Mouse (Mus musculus) stomach, embryonic 16.5 days (tissue): ENCODE data around the gene Lum. TPM values are rescaled to one million over a fixed set of nuclear protein-coding genes. Genes with fewer than 3 reads are reported as not detected.
A peak's percentile ranks its signal among the peaks of the same experiment; 100 is the strongest.

Source experiments
- ATAC-seq: fragments of 200-750 bp; cut with Nextera tagmentation; 2 replicates; pipeline ENCODE4 v1.8.0; 2017; ENCODE audit warnings: moderate number of reproducible peaks, moderate TSS enrichment; ENCODE audit not compliant: insufficient read depth, low FRiP score
- H3K27ac ChIP-seq: fragments of 300-500 bp; sonication (generic); 2 replicates; pipeline ENCODE4 v1.5.1; 2014; ENCODE audit warnings: low read length
- H3K27me3 ChIP-seq: fragments of 300-500 bp; sonication (generic); 2 replicates; pipeline ENCODE4 v1.6.1; 2014; ENCODE audit warnings: low read length, control low read depth, mixed read lengths; ENCODE audit not compliant: control insufficient read depth, insufficient read depth
- H3K36me3 ChIP-seq: fragments of 300-500 bp; sonication (generic); 2 replicates; pipeline ENCODE4 v1.6.1; 2014; ENCODE audit warnings: low read length; ENCODE audit not compliant: control insufficient read depth, insufficient read depth
- H3K4me1 ChIP-seq: fragments of 300-500 bp; sonication (generic); 2 replicates; pipeline ENCODE4 v1.6.1; 2014; ENCODE audit warnings: low read length, control low read depth, mixed read lengths; ENCODE audit not compliant: control insufficient read depth, insufficient read depth
- H3K4me2 ChIP-seq: fragments of 300-500 bp; sonication (generic); 2 replicates; pipeline ENCODE4 v1.6.1; 2014; ENCODE audit warnings: low read depth, low read length, mixed read lengths
- H3K4me3 ChIP-seq: fragments of 300-500 bp; sonication (generic); replicated peaks from 2 replicates; pipeline ENCODE4 v1.5.1; 2014; ENCODE audit warnings: mild to moderate bottlenecking, low read length
- H3K9ac ChIP-seq: fragments of 300-500 bp; sonication (generic); 2 replicates; pipeline ENCODE4 v1.6.1; 2014; ENCODE audit warnings: low read length
- H3K9me3 ChIP-seq: fragments of 300-500 bp; sonication (generic); replicated peaks from 2 replicates; pipeline ENCODE4 v1.6.1; 2016; ENCODE audit warnings: low read length, control low read depth; ENCODE audit not compliant: control insufficient read depth
- WGBS: fragments of 180-500 bp; shearing (Covaris S2); extraction: QIAGEN DNeasy Blood & Tissue Kit; methylation state at CpG from one replicate; pipeline ENCODE4 v1.1.7; 2014; 5-methylcytosine and 5-hydroxymethylcytosine counted together
- polyA plus RNA-seq: library from polyadenylated mRNA; unstranded; fragments of >200 nt; fragmentation: Nextera tagmentation; extraction: Ambion mirVana; gene quantifications from 2 replicates; pipeline ENCODE4 v1.2.1, GENCODE M21; 2015

Gene Lum
- 301 and 315 TPM in 2 replicates for polyA plus RNA-seq

GRCm38 (mm10) chr10:97564957-97565856 is at the start of gene Lum:
Gene Lum, plus strand, starts transcription at chr10:97565128.
- H3K4me1 ChIP-seq = no peaks in the 10 kb centered on the region
- no peaks in the 10 kb centered on the region for H3K27me3 ChIP-seq
- H3K36me3 ChIP-seq = peaks cover 5% of the 10 kb centered on the region
- WGBS = 40% methylated on average over 10 of the region's 10 CpGs
- peak; percentile 64; the same call in 1 of the 2 replicates for ATAC-seq
- no peaks in the 10 kb centered on the region for H3K9me3 ChIP-seq
- peak within 1 kb of the TSS; percentile 87 for H3K27ac ChIP-seq
- H3K4me3 ChIP-seq = peak within 1 kb of the TSS; percentile 35
- peak within 1 kb of the TSS; percentile 43 for H3K4me2 ChIP-seq
- H3K9ac ChIP-seq = peak within 1 kb of the TSS; percentile 58

GRCm38 (mm10) chr10:97523366-97523765 is 41.6 kb upstream of the Lum start:
- Histone ChIP-seq H3K9ac (no peak overlapping the region), H3K4me1 (no peaks in the 10 kb centered on the region), H3K27ac (no peak overlapping the region), H3K4me2 (no peak overlapping the region), H3K27me3 (no peaks in the 10 kb centered on the region), H3K36me3 (0 out of 2 replicates have a peak, but pooled peaks cover 2% of the 10 kb centered on the region), H3K4me3 (no peak overlapping the region), H3K9me3 (no peaks in the 10 kb centered on the region)
- no peak for ATAC-seq
- 62% methylated on average over 3 of the region's 3 CpGs for WGBS

GRCm38 (mm10) chr10:97535697-97536096 is 29.2 kb upstream of the Lum start:
- Histone ChIP-seq H3K9ac (no peak overlapping the region), H3K4me2 (no peak overlapping the region), H3K4me3 (no peak overlapping the region), H3K27ac (peak overlapping the region; percentile 51; the same call in 1 of the 2 replicates), H3K36me3 (no peaks in the 10 kb centered on the region), H3K9me3 (no peaks in the 10 kb centered on the region), H3K4me1 (no peaks in the 10 kb centered on the region), H3K27me3 (no peaks in the 10 kb centered on the region)
- peak; percentile 60; the same call in 1 of the 2 replicates for ATAC-seq
- 45% methylated on average over 4 of the region's 4 CpGs for WGBS

GRCm38 (mm10) chr10:97536921-97537320 is 28.0 kb upstream of the Lum start:
- no peak overlapping the region for H3K9ac ChIP-seq
- H3K27ac ChIP-seq = 0 out of 2 replicates have a peak overlapping the region, but pooled peaks have one; percentile 10
- H3K4me3 ChIP-seq = no peak overlapping the region
- H3K4me2 ChIP-seq = no peak overlapping the region
- H3K4me1 ChIP-seq = no peaks in the 10 kb centered on the region
- no peaks in the 10 kb centered on the region for H3K9me3 ChIP-seq
- no peaks in the 10 kb centered on the region for H3K36me3 ChIP-seq
- WGBS = 47% methylated on average over 2 of the region's 2 CpGs
- no peak for ATAC-seq
- no peaks in the 10 kb centered on the region for H3K27me3 ChIP-seq

GRCm38 (mm10) chr10:97538202-97538601 is 26.7 kb upstream of the Lum start:
- Histone ChIP-seq H3K9ac (no peak overlapping the region), H3K27ac (no peak overlapping the region), H3K36me3 (no peaks in the 10 kb centered on the region), H3K4me2 (no peak overlapping the region), H3K4me1 (no peaks in the 10 kb centered on the region), H3K27me3 (no peaks in the 10 kb centered on the region), H3K9me3 (no peaks in the 10 kb centered on the region), H3K4me3 (no peak overlapping the region)
- no peak for ATAC-seq
- WGBS = 72% methylated on average over 4 of the region's 4 CpGs

GRCm38 (mm10) chr10:97547740-97548139 is 17.2 kb upstream of the Lum start:
- no peak overlapping the region for H3K4me2 ChIP-seq
- H3K4me3 ChIP-seq = no peak overlapping the region
- no peak overlapping the region for H3K27ac ChIP-seq
- no peak for ATAC-seq
- 36% methylated on average over 1 of the region's 1 CpGs for WGBS
- H3K9me3 ChIP-seq = no peaks in the 10 kb centered on the region
- no peaks in the 10 kb centered on the region for H3K4me1 ChIP-seq
- no peak overlapping the region for H3K9ac ChIP-seq
- H3K27me3 ChIP-seq = no peaks in the 10 kb centered on the region
- no peaks in the 10 kb centered on the region for H3K36me3 ChIP-seq

- peak overlapping the region; percentile 43 for H3K4me2 ChIP-seq
- peak overlapping the region; percentile 76 for H3K27ac ChIP-seq
- H3K9ac ChIP-seq = peak overlapping the region; percentile 56; the same call in 1 of the 2 replicates
- no peaks in the 10 kb centered on the region for H3K9me3 ChIP-seq
- ATAC-seq = no peak
- WGBS = 61% methylated on average over 8 of the region's 8 CpGs
- no peaks in the 10 kb centered on the region for H3K27me3 ChIP-seq
- no peaks in the 10 kb centered on the region for H3K4me1 ChIP-seq
- peaks cover 9% of the 10 kb centered on the region for H3K36me3 ChIP-seq
- peak overlapping the region; percentile 35 for H3K4me3 ChIP-seq
Measured at GRCm38 (mm10) chr10:97567489-97568135, 2.7 kb downstream of the Lum start.

GRCm38 (mm10) chr10:97582543-97583231 is 17.8 kb downstream of the Lum start:
- WGBS = 62% methylated on average over 4 of the region's 4 CpGs
- Histone ChIP-seq H3K4me1 (0 out of 2 replicates have a peak, but pooled peaks cover 4% of the 10 kb centered on the region), H3K27me3 (no peaks in the 10 kb centered on the region), H3K27ac (0 out of 2 replicates have a peak overlapping the region, but pooled peaks have one; percentile 4), H3K36me3 (no peaks in the 10 kb centered on the region), H3K9me3 (no peaks in the 10 kb centered on the region), H3K9ac (no peak overlapping the region), H3K4me3 (no peak overlapping the region), H3K4me2 (no peak overlapping the region)
- no peak for ATAC-seq
